Mouse (Mus musculus) forebrain, embryonic 11.5 days (tissue): ENCODE measurements around the gene Prss50. TPM values are rescaled to one million over a fixed set of nuclear protein-coding genes. Genes with fewer than 3 reads are reported as not detected.

Experiments
- ATAC-seq: fragments of 200-750 bp; cut with Nextera tagmentation; replicated peaks from 2 replicates; pipeline ENCODE4 v1.8.0; 2017; ENCODE audit warnings: moderate TSS enrichment; ENCODE audit not compliant: low FRiP score
- DNase-seq: peaks from one replicate; pipeline ENCODE4 v3.0.0-alpha.2; 2017; ENCODE audit warnings: low spot score
- H3K27ac ChIP-seq: fragments of 300-500 bp; sonication (generic); 2 replicates; pipeline ENCODE4 v1.5.1; 2014; ENCODE audit warnings: low read depth, low read length
- H3K27me3 ChIP-seq: fragments of 300-500 bp; sonication (generic); 2 replicates; pipeline ENCODE4 v1.6.1; 2014; ENCODE audit warnings: mild to moderate bottlenecking, low read length, mixed read lengths; ENCODE audit not compliant: control insufficient read depth, insufficient read depth
- H3K36me3 ChIP-seq: fragments of 300-500 bp; sonication (generic); 2 replicates; pipeline ENCODE4 v1.6.1; 2014; ENCODE audit warnings: mild to moderate bottlenecking, low read length, moderate library complexity, mixed read lengths; ENCODE audit not compliant: control insufficient read depth, insufficient read depth
- H3K4me1 ChIP-seq: fragments of 300-500 bp; sonication (generic); replicated peaks from 2 replicates; pipeline ENCODE4 v1.6.1; 2014; ENCODE audit warnings: low read length, mixed read lengths; ENCODE audit not compliant: control insufficient read depth, insufficient read depth
- H3K4me2 ChIP-seq: fragments of 300-500 bp; sonication (generic); 2 replicates; pipeline ENCODE4 v1.6.1; 2014; ENCODE audit warnings: low read depth, mild to moderate bottlenecking, low read length, moderate library complexity, mixed read lengths; ENCODE audit not compliant: severe bottlenecking
- H3K4me3 ChIP-seq: fragments of 300-500 bp; sonication (generic); 2 replicates; pipeline ENCODE4 v1.5.1; 2014; ENCODE audit warnings: low read depth, low read length
- H3K9ac ChIP-seq: fragments of 300-500 bp; sonication (generic); 2 replicates; pipeline ENCODE4 v1.6.1; 2014; ENCODE audit warnings: low read length
- H3K9me3 ChIP-seq: fragments of 300-500 bp; sonication (generic); 2 replicates; pipeline ENCODE4 v1.6.1; 2016; ENCODE audit warnings: low read length, mixed read lengths; ENCODE audit not compliant: control insufficient read depth
- WGBS: fragments of 180-500 bp; shearing (Covaris S2); extraction: QIAGEN DNeasy Blood & Tissue Kit; methylation state at CpG from one replicate; pipeline ENCODE4 v1.1.7; 2014; 5-methylcytosine and 5-hydroxymethylcytosine counted together
- polyA plus RNA-seq: library from polyadenylated mRNA; unstranded; fragments of >200 nt; fragmentation: Nextera tagmentation; extraction: Ambion mirVana; gene quantifications from 2 replicates; pipeline ENCODE4 v1.2.1, GENCODE M21; 2014

Prss50 gene
- polyA plus RNA-seq, 1 experiment from 2014 or later = 0.17 TPM

- Histone ChIP-seq H3K9me3 (no peaks in the 10 kb centered on the region), H3K4me3 (no peak within 1 kb of the TSS), H3K4me2 (no peak within 1 kb of the TSS), H3K9ac (no peak within 1 kb of the TSS), H3K4me1 (no peaks in the 10 kb centered on the region), H3K36me3 (no peaks in the 10 kb centered on the region), H3K27ac (no peak within 1 kb of the TSS), H3K27me3 (no peaks in the 10 kb centered on the region)
- 78% methylated on average over 19 of the region's 19 CpGs for WGBS
- DNase-seq (no peak), ATAC-seq (no peak)
Observed at GRCm38 (mm10) chr9:110834411-110834810, 23.4 kb upstream of the Prss50 start, which contains the start of gene Prss45. Prss45 (plus strand) TSS chr9:110834588.

- 50% methylated on average over 10 of the region's 10 CpGs for WGBS
- no peak overlapping the region for H3K4me2 ChIP-seq
- H3K27ac ChIP-seq = no peak overlapping the region
- no peaks in the 10 kb centered on the region for H3K27me3 ChIP-seq
- no peaks in the 10 kb centered on the region for H3K9me3 ChIP-seq
- DNase-seq = no peak
- no peak overlapping the region for H3K9ac ChIP-seq
- no peak for ATAC-seq
- H3K4me1 ChIP-seq = no peaks in the 10 kb centered on the region
- no peak overlapping the region for H3K4me3 ChIP-seq
- H3K36me3 ChIP-seq = no peaks in the 10 kb centered on the region
Observed at GRCm38 (mm10) chr9:110834961-110835360, 22.8 kb upstream of the Prss50 start.

GRCm38 (mm10) chr9:110836112-110836511 is 21.7 kb upstream of the Prss50 start:
- ATAC-seq (no peak), DNase-seq (no peak)
- Histone ChIP-seq H3K36me3 (no peaks in the 10 kb centered on the region), H3K27ac (no peak overlapping the region), H3K9ac (no peak overlapping the region), H3K4me3 (no peak overlapping the region), H3K4me2 (no peak overlapping the region), H3K27me3 (no peaks in the 10 kb centered on the region), H3K9me3 (no peaks in the 10 kb centered on the region), H3K4me1 (no peaks in the 10 kb centered on the region)
- WGBS = 59% methylated on average over 2 of the region's 2 CpGs

- DNase-seq (no peak), ATAC-seq (no peak)
- Histone ChIP-seq H3K4me2 (no peak overlapping the region), H3K27me3 (no peaks in the 10 kb centered on the region), H3K9me3 (no peaks in the 10 kb centered on the region), H3K36me3 (no peaks in the 10 kb centered on the region), H3K27ac (no peak overlapping the region), H3K4me3 (no peak overlapping the region), H3K4me1 (no peaks in the 10 kb centered on the region), H3K9ac (no peak overlapping the region)
- WGBS = 88% methylated on average over 6 of the region's 6 CpGs
Observed at GRCm38 (mm10) chr9:110840905-110841304, 16.9 kb upstream of the Prss50 start.

- Histone ChIP-seq H3K4me2 (no peak overlapping the region), H3K9ac (no peak overlapping the region), H3K4me3 (no peak overlapping the region), H3K36me3 (no peaks in the 10 kb centered on the region), H3K4me1 (no peaks in the 10 kb centered on the region), H3K9me3 (no peaks in the 10 kb centered on the region), H3K27me3 (no peaks in the 10 kb centered on the region), H3K27ac (no peak overlapping the region)
- DNase-seq (no peak), ATAC-seq (no peak)
- 82% methylated on average over 2 of the region's 2 CpGs for WGBS
Observed at GRCm38 (mm10) chr9:110841438-110841837, 16.3 kb upstream of the Prss50 start.

- ATAC-seq = no peak
- Histone ChIP-seq H3K4me1 (no peaks in the 10 kb centered on the region), H3K9me3 (no peaks in the 10 kb centered on the region), H3K4me3 (no peak within 1 kb of the TSS), H3K4me2 (no peak within 1 kb of the TSS), H3K27ac (no peak within 1 kb of the TSS), H3K9ac (no peak within 1 kb of the TSS), H3K36me3 (no peaks in the 10 kb centered on the region), H3K27me3 (no peaks in the 10 kb centered on the region)
- DNase-seq = no peak
- WGBS = 89% methylated on average over 10 of the region's 10 CpGs
Observed at GRCm38 (mm10) chr9:110844206-110844605, 13.6 kb upstream of the Prss50 start, which contains the start of gene Prss46. Prss46 (plus strand) TSS chr9:110844506.

- no peaks in the 10 kb centered on the region for H3K9me3 ChIP-seq
- H3K36me3 ChIP-seq = no peaks in the 10 kb centered on the region
- no peak overlapping the region for H3K9ac ChIP-seq
- no peaks in the 10 kb centered on the region for H3K27me3 ChIP-seq
- H3K27ac ChIP-seq = no peak overlapping the region
- DNase-seq (no peak), ATAC-seq (no peak)
- H3K4me2 ChIP-seq = no peak overlapping the region
- no peaks in the 10 kb centered on the region for H3K4me1 ChIP-seq
- WGBS = 80% methylated on average over 7 of the region's 7 CpGs
- no peak overlapping the region for H3K4me3 ChIP-seq
Observed at GRCm38 (mm10) chr9:110849162-110849561, 8.6 kb upstream of the Prss50 start.

- H3K27me3 ChIP-seq = peaks cover 6% of the 10 kb centered on the region; the same call in 1 of the 2 replicates
- H3K9ac ChIP-seq = no peak overlapping the region
- H3K4me1 ChIP-seq = 0 out of 2 replicates have a peak, but pooled peaks cover 3% of the 10 kb centered on the region
- no peak overlapping the region for H3K4me2 ChIP-seq
- WGBS = 85% methylated on average over 7 of the region's 7 CpGs
- H3K36me3 ChIP-seq = no peaks in the 10 kb centered on the region
- no peaks in the 10 kb centered on the region for H3K9me3 ChIP-seq
- H3K27ac ChIP-seq = no peak overlapping the region
- ATAC-seq = no peak
- no peak for DNase-seq
- H3K4me3 ChIP-seq = no peak overlapping the region
Observed at GRCm38 (mm10) chr9:110855903-110856302, 1.9 kb upstream of the Prss50 start.

GRCm38 (mm10) chr9:110856920-110857319 is 847 bp upstream of the Prss50 start:
- H3K9ac ChIP-seq = no peak overlapping the region
- no peaks in the 10 kb centered on the region for H3K9me3 ChIP-seq
- 77% methylated on average over 4 of the region's 4 CpGs for WGBS
- no peaks in the 10 kb centered on the region for H3K36me3 ChIP-seq
- no peak for ATAC-seq
- H3K4me2 ChIP-seq = no peak overlapping the region
- 0 out of 2 replicates have a peak, but pooled peaks cover 3% of the 10 kb centered on the region for H3K4me1 ChIP-seq
- no peak overlapping the region for H3K4me3 ChIP-seq
- no peak for DNase-seq
- no peak overlapping the region for H3K27ac ChIP-seq
- peaks cover 6% of the 10 kb centered on the region; the same call in 1 of the 2 replicates for H3K27me3 ChIP-seq
